Mouse (Mus musculus): ENCODE data around the gene Tmem217.
"Not testable (repeated sequence)": the region's sequence is repeated elsewhere in the genome, so short reads cannot be mapped to it uniquely, and the experiment has no call there.

The Tmem217 gene

GRCm38 (mm10) chr17:29502005-29502668 is 50.0 kb downstream of the Tmem217 start:
- DNase-seq (ENCODE audit: low read depth) = no peak

GRCm38 (mm10) chr17:29500802-29501469 is 51.2 kb downstream of the Tmem217 start:
- no peak for DNase-seq (ENCODE audit: low read depth)

DNA sequence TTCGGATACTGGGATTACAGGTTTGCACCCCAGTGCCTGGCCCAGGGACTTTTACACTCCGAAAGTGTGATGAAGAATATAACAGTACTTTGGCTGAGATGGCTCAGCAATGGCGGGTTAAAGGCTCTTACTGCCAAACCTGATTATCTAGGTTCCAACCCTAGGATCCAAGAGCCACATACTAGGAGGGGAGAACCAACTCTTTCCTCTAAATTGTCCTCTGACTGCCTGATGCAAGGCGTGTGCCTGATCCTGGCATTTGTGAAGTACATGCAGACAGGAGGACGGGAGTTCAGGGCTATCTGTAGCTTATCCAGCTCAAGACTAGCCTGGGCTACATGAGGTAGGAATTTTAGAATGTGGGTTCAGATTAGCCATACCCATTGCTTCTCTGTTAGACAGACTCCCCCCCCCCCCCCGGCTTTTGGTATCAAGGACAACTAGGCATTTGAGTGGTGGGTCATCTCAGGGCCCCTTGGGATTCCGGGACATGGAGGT is 51.9 kb downstream of the Tmem217 start:
- DNase-seq (ENCODE audit: low read depth) = no peak

DNA sequence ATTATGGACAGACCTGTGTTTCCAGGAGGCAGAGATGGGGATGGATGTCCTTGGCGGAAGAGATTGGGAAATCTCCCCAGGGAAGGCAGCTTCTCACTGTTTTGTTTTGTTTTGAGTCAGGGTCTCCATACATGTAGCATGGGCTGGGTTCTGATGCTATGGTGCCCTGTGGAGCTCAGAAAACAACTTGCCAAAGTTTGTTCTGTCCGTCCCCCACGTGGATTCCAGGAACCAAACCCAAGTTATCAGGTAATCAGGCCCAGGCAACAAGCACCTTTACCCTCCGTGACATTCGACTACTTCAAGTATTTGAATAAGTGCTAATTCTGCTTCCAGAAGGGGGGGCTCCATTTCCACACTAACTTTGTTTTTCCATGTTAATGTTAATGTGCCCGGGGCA is 52.7 kb downstream of the Tmem217 start:
- DNase-seq (ENCODE audit: low read depth) = no peak

GRCm38 (mm10) chr17:29498952-29499351 is 53.2 kb downstream of the Tmem217 start:
- not testable (repeated sequence) for DNase-seq (ENCODE audit: low read depth)

- no peak for DNase-seq (ENCODE audit: low read depth)
Observed at GRCm38 (mm10) chr17:29498028-29498427, 54.2 kb downstream of the Tmem217 start.

DNA sequence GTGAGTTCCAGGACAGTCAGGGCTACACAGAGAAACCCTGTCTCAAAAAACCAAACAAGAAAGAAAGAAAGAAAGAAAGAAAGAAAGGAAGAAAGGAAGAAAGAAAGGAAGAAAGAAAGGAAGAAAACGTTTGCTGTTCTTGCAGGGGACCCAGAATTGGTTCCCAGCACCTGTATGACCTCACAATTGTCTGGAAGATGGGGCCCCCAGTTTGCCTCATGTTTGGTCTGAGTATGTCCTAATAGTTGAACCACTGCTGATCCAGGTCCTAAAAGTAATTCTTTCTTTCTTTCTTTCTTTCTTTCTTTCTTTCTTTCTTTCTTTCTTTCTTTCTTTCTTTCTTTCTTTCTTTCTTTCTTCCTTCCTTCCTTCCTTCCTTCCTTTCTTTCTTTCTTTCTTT is 54.7 kb downstream of the Tmem217 start:
- not testable (repeated sequence) for DNase-seq (ENCODE audit: low read depth)

DNA sequence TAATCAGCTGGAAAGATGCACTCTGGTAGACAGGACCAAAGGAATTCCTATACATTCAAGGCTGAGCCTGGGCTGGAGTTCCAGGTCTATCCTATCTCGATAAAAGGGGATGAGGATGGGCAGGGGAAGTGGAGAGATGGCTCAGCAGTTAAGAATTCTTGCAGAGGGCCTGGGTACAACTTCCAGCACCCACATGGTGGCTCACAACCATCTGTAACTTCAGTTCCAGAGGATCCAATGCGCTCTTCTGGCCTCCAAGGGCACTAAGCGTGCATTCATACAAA is 55.2 kb downstream of the Tmem217 start:
- no peak for DNase-seq (ENCODE audit: low read depth)

- DNase-seq (ENCODE audit: low read depth) = no peak
Observed at GRCm38 (mm10) chr17:29496211-29497070, 55.7 kb downstream of the Tmem217 start.

DNA sequence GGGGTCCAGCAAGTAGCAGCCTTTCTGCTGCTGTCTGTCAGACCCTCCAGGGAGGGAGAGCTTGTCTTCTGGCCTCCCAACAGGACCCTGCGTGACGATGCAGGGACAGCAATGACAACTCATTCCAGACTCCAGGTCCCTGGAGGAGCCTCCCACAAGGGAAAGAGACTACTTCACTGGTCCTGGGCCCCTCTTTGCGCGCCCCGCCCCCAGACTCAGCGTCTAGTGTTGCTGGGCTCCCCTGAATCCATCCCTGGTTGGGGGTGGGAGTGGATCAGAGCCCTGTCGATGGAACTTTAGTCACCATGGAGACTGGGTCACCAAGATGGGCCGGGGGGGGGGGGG is 57.5 kb downstream of the Tmem217 start:
- DNase-seq (ENCODE audit: low read depth) = no peak

DNA sequence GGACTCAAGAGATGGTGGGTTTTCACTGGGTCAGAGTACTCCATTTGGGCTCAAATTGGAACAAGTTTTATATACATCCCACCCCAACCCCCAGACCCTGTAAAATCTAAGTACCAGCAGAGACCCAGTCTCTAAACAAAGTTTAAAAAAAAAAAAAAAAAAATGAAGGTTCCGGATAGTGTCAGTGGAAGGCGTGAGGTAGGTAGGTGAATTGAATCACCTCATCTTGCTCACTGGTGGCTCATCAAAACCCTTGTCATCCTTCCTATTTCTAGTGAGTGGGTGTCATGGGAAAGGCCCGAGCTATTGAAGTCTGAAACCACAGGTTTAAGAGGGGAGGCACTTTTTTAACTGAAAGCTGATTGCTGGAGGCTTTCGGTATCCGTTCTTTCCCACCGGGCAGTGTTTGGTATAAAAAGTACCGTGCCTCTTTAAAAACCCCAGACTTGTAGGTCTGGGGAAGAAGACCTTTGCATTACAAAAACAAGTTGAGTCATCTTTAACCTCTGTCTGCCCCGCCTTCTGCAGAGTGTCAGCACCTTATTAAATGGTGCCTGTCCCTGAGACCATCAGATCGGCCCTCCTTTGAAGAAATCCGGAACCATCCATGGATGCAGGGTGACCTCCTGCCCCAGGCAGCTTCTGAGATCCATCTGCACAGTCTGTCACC is 58.0 kb downstream of the Tmem217 start:
- DNase-seq (ENCODE audit: low read depth) = no peak

- no peak for DNase-seq (ENCODE audit: low read depth)
Observed at GRCm38 (mm10) chr17:29493461-29493980, 58.7 kb downstream of the Tmem217 start.

GRCm38 (mm10) chr17:29492269-29493191 is 59.7 kb downstream of the Tmem217 start:
- peak; percentile 72 for DNase-seq (ENCODE audit: low read depth)

- no peak for DNase-seq (ENCODE audit: low read depth)
Observed at GRCm38 (mm10) chr17:29491591-29492268, 60.5 kb downstream of the Tmem217 start.

- no peak for DNase-seq (ENCODE audit: low read depth)
Observed at GRCm38 (mm10) chr17:29490713-29491581, 61.2 kb downstream of the Tmem217 start, which contains the start of gene Pim1. Gene Pim1, plus strand, starts transcription at chr17:29490753.

GRCm38 (mm10) chr17:29489971-29490712 is 62.0 kb downstream of the Tmem217 start:
- peak; percentile 90 for DNase-seq (ENCODE audit: low read depth)

- DNase-seq (ENCODE audit: low read depth) = peak; percentile 42
Observed at GRCm38 (mm10) chr17:29488978-29489970, 62.9 kb downstream of the Tmem217 start.
